Mouse (Mus musculus) embryo, embryonic 10 days (tissue): ENCODE results near the gene Tnfsf4.

Experiments
- DNase-seq: peaks from one replicate; pipeline ENCODE4 v3.0.0-alpha.2; 2015; ENCODE audit warnings: low spot score

The Tnfsf4 gene

GRCm38 (mm10) chr1:161463388-161464085 is 68.3 kb downstream of the Tnfsf4 start:
- peak; percentile 35 for DNase-seq
